Mouse (Mus musculus) small intestine, adult 2 months (tissue): Measurements from ENCODE around the gene Tbca. TPM values are rescaled to one million over a fixed set of nuclear protein-coding genes. Genes with fewer than 3 reads are reported as not detected.

Experiments used
- H3K27ac ChIP-seq: fragments of 200-500 bp; 2 replicates; pipeline ENCODE4 v1.5.1; 2012; ENCODE audit warnings: low read depth, low read length, control low read depth, inconsistent platforms; ENCODE audit not compliant: insufficient read depth
- H3K27me3 ChIP-seq: fragments of 200-500 bp; 2 replicates; pipeline ENCODE4 v1.6.1; 2012; ENCODE audit warnings: mild to moderate bottlenecking, moderate library complexity, low read length, inconsistent platforms; ENCODE audit not compliant: control insufficient read depth, insufficient read depth
- H3K36me3 ChIP-seq: fragments of 200-500 bp; 2 replicates; pipeline ENCODE4 v1.6.1; 2012; ENCODE audit warnings: mild to moderate bottlenecking, low read length, control low read depth, inconsistent platforms; ENCODE audit not compliant: control insufficient read depth, insufficient read depth
- H3K4me1 ChIP-seq: fragments of 200-500 bp; 2 replicates; pipeline ENCODE4 v1.6.1; 2012; ENCODE audit warnings: low read length, inconsistent platforms, mixed read lengths; ENCODE audit not compliant: control insufficient read depth, insufficient read depth, insufficient read length
- H3K4me3 ChIP-seq: fragments of 200-500 bp; 2 replicates; pipeline ENCODE4 v1.5.1; 2012; ENCODE audit warnings: low read depth, mild to moderate bottlenecking, control low read depth, inconsistent platforms, low read length, moderate library complexity
- CTCF ChIP-seq: fragments of 200-500 bp; IDR thresholded peaks from 2 replicates; pipeline ENCODE4 v1.5.1; 2012; ENCODE audit warnings: low read depth, mild to moderate bottlenecking, control low read depth, inconsistent platforms, low read length, moderate library complexity, mixed read lengths; ENCODE audit not compliant: insufficient replicate concordance, insufficient read length; ENCODE audit errors: extremely low read depth
- WGBS: fragments of 180-500 bp; shearing (Covaris S2); methylation state at CpG from one replicate; pipeline ENCODE4 v1.1.7; 2018; 5-methylcytosine and 5-hydroxymethylcytosine counted together
- polyA plus RNA-seq: library from polyadenylated mRNA; depleted of rRNA; stranded (reverse); fragments of >200 nt; gene quantifications from 2 replicates; pipeline ENCODE4 v1.2.3, GENCODE M21; 2012; rRNA removed

The Tbca gene
- polyA plus RNA-seq, 1 experiment, result 0.91 TPM

DNA sequence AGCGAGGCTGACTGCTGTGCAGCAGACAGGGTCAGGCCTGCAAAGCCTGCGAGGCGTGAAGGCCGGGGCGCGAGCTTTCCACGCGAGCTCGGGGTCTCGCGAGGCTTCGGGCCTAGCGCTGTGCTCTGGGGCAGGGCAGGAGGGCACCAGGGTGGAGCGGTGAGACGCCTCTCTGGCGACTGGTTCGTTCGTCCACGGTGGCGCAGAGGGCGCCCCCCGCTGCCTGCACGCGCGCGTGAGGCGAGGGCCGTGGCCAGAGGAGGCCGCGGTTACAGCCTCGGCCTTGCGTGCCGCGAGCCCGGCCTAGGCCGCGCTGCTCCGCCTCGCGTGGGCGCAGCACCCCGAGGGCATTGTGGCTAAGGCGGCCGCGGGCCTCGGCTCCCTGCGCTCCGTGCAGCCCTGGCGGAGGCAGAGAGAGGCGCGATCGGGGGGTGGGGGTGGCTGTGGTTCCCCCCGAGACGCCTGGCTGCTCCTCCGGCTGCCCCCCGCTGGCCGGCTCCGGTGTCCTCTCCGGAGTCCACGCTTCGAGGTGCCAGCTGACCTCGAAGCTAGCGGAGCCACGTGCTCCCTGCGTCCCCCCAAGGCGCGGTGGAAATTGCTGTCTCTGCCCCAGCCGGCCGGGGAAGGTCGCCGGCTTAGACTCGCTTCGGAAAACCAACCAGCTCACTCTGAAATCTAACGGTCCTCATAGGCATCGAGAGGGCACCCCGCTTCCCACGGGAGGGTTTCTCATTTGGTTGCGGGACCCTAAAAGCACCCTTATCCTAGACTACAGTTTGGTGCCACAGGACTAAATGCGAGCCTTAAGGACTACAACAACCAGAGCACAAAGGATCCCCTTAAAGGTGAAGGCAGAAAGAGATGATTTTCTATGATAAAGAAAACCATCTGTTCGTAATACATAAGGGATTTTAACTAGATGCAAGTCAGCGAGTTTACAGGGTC, 96.9 kb downstream of the Tbca start:
- 2% methylated on average over 81 of the region's 81 CpGs for WGBS
- H3K4me3 ChIP-seq, result no peak overlapping the region
- H3K27ac ChIP-seq, result no peak overlapping the region
- no peak for TF ChIP-seq CTCF
- peaks cover 13% of the 10 kb centered on the region for H3K4me1 ChIP-seq
- peaks cover 53% of the 10 kb centered on the region for H3K27me3 ChIP-seq
- H3K36me3 ChIP-seq, result no peaks in the 10 kb centered on the region

Other genes starting within 250 kb of the Tbca start
- gene Otp, start 86.7 kb downstream of the Tbca start, polyA plus RNA-seq, result not detected in 2 replicates
- 3.4 and 5.9 TPM in 2 replicates for gene Wdr41, start 187.4 kb downstream of the Tbca start, polyA plus RNA-seq